Mouse (Mus musculus) cerebellum, adult 9-10 months (tissue): Measurements from ENCODE around the gene Vash2.
"Not testable (repeated sequence)": the region's sequence is repeated elsewhere in the genome, so short reads cannot be mapped to it uniquely, and the experiment has no call there.

Experiments
- DNase-seq: peaks from one replicate; pipeline ENCODE4 v3.0.0; 2022

Gene Vash2

GRCm38 (mm10) chr1:190974833-190975232 lies 4.3 kb downstream of the Vash2 start:
- no peak for DNase-seq

GRCm38 (mm10) chr1:190974191-190974590 lies 4.9 kb downstream of the Vash2 start:
- no peak for DNase-seq

GRCm38 (mm10) chr1:190972612-190973192 lies 6.4 kb downstream of the Vash2 start:
- no peak for DNase-seq

GRCm38 (mm10) chr1:190971708-190972610 lies 7.1 kb downstream of the Vash2 start:
- peak; percentile 36 for DNase-seq

- DNase-seq = no peak
These were observed 11.1 kb downstream of the Vash2 start for GRCm38 (mm10) chr1:190968010-190968409.

- DNase-seq = no peak
These were observed 13.9 kb downstream of the Vash2 start for GRCm38 (mm10) chr1:190964992-190965780.

GRCm38 (mm10) chr1:190962760-190963159 lies 16.3 kb downstream of the Vash2 start:
- DNase-seq = no peak

GRCm38 (mm10) chr1:190958821-190959220 lies 20.3 kb downstream of the Vash2 start:
- DNase-seq = no peak

GRCm38 (mm10) chr1:190953009-190953408 lies 26.1 kb downstream of the Vash2 start:
- no peak for DNase-seq

GRCm38 (mm10) chr1:190951014-190951413 lies 28.1 kb downstream of the Vash2 start:
- DNase-seq = no peak

GRCm38 (mm10) chr1:190948846-190949245 lies 30.2 kb downstream of the Vash2 start:
- peak; percentile 72 for DNase-seq

GRCm38 (mm10) chr1:190948439-190948838 lies 30.7 kb downstream of the Vash2 start:
- DNase-seq = peak; percentile 55

- no peak for DNase-seq
These were observed 31.1 kb downstream of the Vash2 start for GRCm38 (mm10) chr1:190947986-190948385.

- DNase-seq = peak; percentile 75
These were observed 34.9 kb downstream of the Vash2 start for GRCm38 (mm10) chr1:190944109-190944760.

- peak; percentile 77 for DNase-seq
These were observed 39.3 kb downstream of the Vash2 start for GRCm38 (mm10) chr1:190939803-190940202.

GRCm38 (mm10) chr1:190930181-190930580 lies 48.9 kb downstream of the Vash2 start:
- DNase-seq = no peak

GRCm38 (mm10) chr1:190929010-190929695 lies 49.9 kb downstream of the Vash2 start:
- DNase-seq = peak; percentile 67

GRCm38 (mm10) chr1:190928370-190929009 lies 50.6 kb downstream of the Vash2 start:
- peak; percentile 98 for DNase-seq

GRCm38 (mm10) chr1:190927751-190928369 lies 51.2 kb downstream of the Vash2 start:
- DNase-seq = peak; percentile 51

GRCm38 (mm10) chr1:190927311-190927710 lies 51.8 kb downstream of the Vash2 start:
- DNase-seq = no peak

GRCm38 (mm10) chr1:190924812-190925211 lies 54.3 kb downstream of the Vash2 start, which contains the start of gene Angel2:
Gene Angel2, plus strand, starts transcription at chr1:190925112.
- DNase-seq = not testable (repeated sequence)
